In genomic region chr15:103216052-103216451, GRCm38 (mm10) we compare ENCODE assay signal across 11 mouse cellular contexts. TPM values are rescaled to one million over a fixed set of nuclear protein-coding genes. Genes with fewer than 3 reads are reported as not detected.
DNase-seq lines count a peak whose midpoint lies in the region; ATAC-seq and TF ChIP-seq lines count a peak whose summit lies in the region.
"Had no signal": no experiment of that assay in that cellular context is flagged by ENCODE, and none has a peak within 500 bp of the region (broad histone marks: within the 10 kb centered on the region; RNA-seq: fewer than 3 reads in every experiment).

No protein-coding gene starts in this region.

- peak overlapping the region; percentile 72; the same call in 1 of the 2 replicates for H3K9ac ChIP-seq in heart, embryonic 11.5 days (ENCODE audit: low read depth, low read length)
- H3K9ac ChIP-seq in ES-E14 (ENCODE audit: insufficient read depth, low read depth, low read length, poor library complexity, severe bottlenecking), result peak overlapping the region; percentile 15; the same call in 1 of the 2 replicates
- peak overlapping the region; percentile 51; the same call in 1 of the 2 replicates for H3K9ac ChIP-seq in midbrain, embryonic 11.5 days (ENCODE audit: low read length)

- H3K27ac ChIP-seq in heart, embryonic 11.5 days (ENCODE audit: low read depth, low read length), result peak overlapping the region; percentile 89
- H3K27ac ChIP-seq in ES-E14 (ENCODE audit: insufficient read depth, low read depth, low read length, poor library complexity, severe bottlenecking), result peak overlapping the region; percentile 91; the same call in 1 of the 2 replicates
- peak overlapping the region; percentile 89 for H3K27ac ChIP-seq in hindbrain, embryonic 10.5 days
- peak overlapping the region; percentile 85 for H3K27ac ChIP-seq in midbrain, embryonic 11.5 days (ENCODE audit: low read depth, low read length)

- H3K9me3 ChIP-seq in heart, embryonic 11.5 days (replicated peaks; ENCODE audit: control insufficient read depth, low read length), result no peaks in the 10 kb centered on the region
- H3K9me3 ChIP-seq in ES-E14 (ENCODE audit: control insufficient read depth, insufficient read depth, low read depth, low read length), result no peaks in the 10 kb centered on the region
- H3K9me3 ChIP-seq in hindbrain, embryonic 10.5 days, result no peaks in the 10 kb centered on the region
- no peaks in the 10 kb centered on the region for H3K9me3 ChIP-seq in midbrain, embryonic 11.5 days (ENCODE audit: control insufficient read depth, low read length)

- in situ Hi-C loops in ES-E14 (cut with MboI; ENCODE audit: low sequenced_read_pairs in 2 of 2, unreplicated experiment in 2 of 2), result no loop called here

- 27% methylated on average over 2 of the region's 2 CpGs for WGBS in heart, embryonic 11.5 days (ENCODE audit: insufficient replicate concordance)
- 24% methylated on average over 2 of the region's 2 CpGs for WGBS in hindbrain, embryonic 10.5 days
- WGBS in midbrain, embryonic 11.5 days, result 21% methylated on average over 2 of the region's 2 CpGs

- ATAC-seq in heart, embryonic 11.5 days (replicated peaks; ENCODE audit: insufficient number of reproducible peaks, low FRiP score, low TSS enrichment), result no peak
- peak; percentile 11; the same call in 1 of the 2 replicates for ATAC-seq in midbrain, embryonic 11.5 days (ENCODE audit: low FRiP score)

- H3K36me3 ChIP-seq in heart, embryonic 11.5 days (ENCODE audit: control insufficient read depth, insufficient read depth, low read length), result peaks cover 16% of the 10 kb centered on the region
- peaks cover 12% of the 10 kb centered on the region for H3K36me3 ChIP-seq in ES-E14 (ENCODE audit: control insufficient read depth, insufficient read depth, low read length, poor library complexity, severe bottlenecking)
- peaks cover 38% of the 10 kb centered on the region for H3K36me3 ChIP-seq in hindbrain, embryonic 10.5 days
- peaks cover 2% of the 10 kb centered on the region; the same call in 1 of the 2 replicates for H3K36me3 ChIP-seq in midbrain, embryonic 11.5 days (ENCODE audit: control insufficient read depth, insufficient read depth, low read length)

- peaks cover 29% of the 10 kb centered on the region for H3K4me1 ChIP-seq in heart, embryonic 11.5 days (ENCODE audit: control insufficient read depth, insufficient read depth, low read length)
- peaks cover 2 to 10% of the 10 kb centered on the region in 2 experiments for H3K4me1 ChIP-seq in ES-E14 (ENCODE audit: control insufficient read depth in 2 of 2, insufficient read depth in 2 of 2, low read length in 2 of 2, poor library complexity in 1 of 2)
- H3K4me1 ChIP-seq in hindbrain, embryonic 10.5 days (replicated peaks), result peaks cover 40% of the 10 kb centered on the region
- H3K4me1 ChIP-seq in midbrain, embryonic 11.5 days (ENCODE audit: control insufficient read depth, insufficient read depth, low read length), result peaks cover 18% of the 10 kb centered on the region

- H3K4me3 ChIP-seq in heart, embryonic 11.5 days (ENCODE audit: low read depth, low read length), result 0 out of 2 replicates have a peak overlapping the region, but pooled peaks have one; percentile 46
- H3K4me3 ChIP-seq in ES-E14 (ENCODE audit: insufficient read depth in 1 of 2, low read depth in 1 of 2, low read length in 2 of 2, poor library complexity in 1 of 2, severe bottlenecking in 1 of 2), result peak overlapping the region; percentile 35 to 53
- H3K4me3 ChIP-seq in hindbrain, embryonic 10.5 days, result peak overlapping the region; percentile 50
- H3K4me3 ChIP-seq in midbrain, embryonic 11.5 days (ENCODE audit: low read depth, low read length), result peak overlapping the region; percentile 36; the same call in 1 of the 2 replicates

- H3K4me2 ChIP-seq in heart, embryonic 11.5 days, result peak overlapping the region; percentile 66
- H3K4me2 ChIP-seq in midbrain, embryonic 11.5 days, result peak overlapping the region; percentile 46

- H3K27me3 ChIP-seq in heart, embryonic 11.5 days (ENCODE audit: control insufficient read depth, insufficient read depth, low read length), result no peaks in the 10 kb centered on the region
- H3K27me3 ChIP-seq in hindbrain, embryonic 10.5 days (ENCODE audit: insufficient read depth, poor library complexity, severe bottlenecking), result no peaks in the 10 kb centered on the region
- H3K27me3 ChIP-seq in midbrain, embryonic 11.5 days (ENCODE audit: control insufficient read depth, insufficient read depth, low read length), result no peaks in the 10 kb centered on the region

- DNase-seq in heart, adult 8-10 months (ENCODE audit: low spot score), result no peak
- DNase-seq in ES-E14 (ENCODE audit: low read depth, low spot score), result no peak
- peak; percentile 3 for DNase-seq in hindbrain, embryonic 10.5 days (ENCODE audit: low spot score)
- DNase-seq in midbrain, embryonic 11.5 days (ENCODE audit: low spot score, missing footprints), result peak; percentile 86
- DNase-seq in left cerebral cortex, adult 8-10 months (ENCODE audit: low spot score in 2 of 2), result no peak
- no peak for DNase-seq in Muller cell, postnatal 12 days (ENCODE audit: inconsistent ontology term)
- no peak for DNase-seq in cerebellum, adult 18-20 months
- DNase-seq: cerebellum, postnatal 25 days; layer of hippocampus, postnatal 36 days; spleen, adult 18-20 months had no signal

TF ChIP-seq in ES-E14, 5 proteins besides CTCF, POLR2A, EP300 and RAD21:
- TF ChIP-seq CHD2 (IDR thresholded peaks at IDR 0.05; ENCODE audit: low read depth, low read length) (no peak), ZC3H11A (IDR thresholded peaks at IDR 0.05; ENCODE audit: borderline replicate concordance, low read depth, low read length) (no peak), MAFK (IDR thresholded peaks at IDR 0.05; ENCODE audit: insufficient read depth, low read depth, low read length) (no peak), HCFC1 (IDR thresholded peaks at IDR 0.05; ENCODE audit: borderline replicate concordance, insufficient read depth, low read length) (no peak), ZNF384 (IDR thresholded peaks at IDR 0.05; ENCODE audit: low read depth, low read length) (no peak)

RNA-seq across cellular contexts. Expression of gene Cbx5, which starts 23.6 kb away (rescaled TPM):
- polyA plus RNA-seq in heart, embryonic 11.5 days (2014; fragmentation: Nextera tagmentation; extraction: Ambion mirVana), result 139 and 146 TPM in 2 replicates
- 10 to 100 TPM; 52.4 to 59.1 (median 57.0) TPM for total RNA-seq in heart, adult 8-10 months (2022)
- 190 and 226 TPM in 2 replicates for total RNA-seq in ES-E14 (2012; rRNA removed)
- polyA plus RNA-seq in hindbrain, embryonic 10.5 days (2016; fragmentation: Nextera tagmentation; extraction: Ambion mirVana), result 157 and 186 TPM in 2 replicates
- 206 and 218 TPM in 2 replicates for polyA plus RNA-seq in midbrain, embryonic 11.5 days (2014; fragmentation: Nextera tagmentation; extraction: Ambion mirVana)
- 100 to 1,000 TPM; 174 to 198 (median 181) TPM for total RNA-seq in left cerebral cortex, adult 8-10 months (2022)

RNA-seq across cellular contexts. Expression of gene Hnrnpa1, which starts 24.2 kb away (rescaled TPM):
- polyA plus RNA-seq in heart, embryonic 11.5 days (2014; fragmentation: Nextera tagmentation; extraction: Ambion mirVana), result 572 and 590 TPM in 2 replicates
- total RNA-seq in heart, adult 8-10 months (2022), result 100 to 1,000 TPM; 134 to 164 (median 150) TPM
- 321 and 519 TPM in 2 replicates for total RNA-seq in ES-E14 (2012; rRNA removed)
- 1,344 and 1,669 TPM in 2 replicates for polyA plus RNA-seq in hindbrain, embryonic 10.5 days (2016; fragmentation: Nextera tagmentation; extraction: Ambion mirVana)
- 1,348 and 1,391 TPM in 2 replicates for polyA plus RNA-seq in midbrain, embryonic 11.5 days (2014; fragmentation: Nextera tagmentation; extraction: Ambion mirVana)
- 100 to 1,000 TPM; 254 to 309 (median 279) TPM for total RNA-seq in left cerebral cortex, adult 8-10 months (2022)

RNA-seq across cellular contexts. Expression of gene Nfe2, which starts 42.2 kb away (rescaled TPM):
- 21.9 and 24.2 TPM in 2 replicates for polyA plus RNA-seq in heart, embryonic 11.5 days (2014; fragmentation: Nextera tagmentation; extraction: Ambion mirVana)
- 1 to 10 TPM in 2 of 4 experiments, under 1 TPM in 2; 0.31 to 2.6 (median 0.88) TPM for total RNA-seq in heart, adult 8-10 months (2022)
- total RNA-seq in ES-E14 (2012; rRNA removed), result 0.49 and 1.0 TPM in 2 replicates
- polyA plus RNA-seq in hindbrain, embryonic 10.5 days (2016; fragmentation: Nextera tagmentation; extraction: Ambion mirVana), result 7.3 and 8.5 TPM in 2 replicates
- 6.8 and 6.9 TPM in 2 replicates for polyA plus RNA-seq in midbrain, embryonic 11.5 days (2014; fragmentation: Nextera tagmentation; extraction: Ambion mirVana)
- total RNA-seq in left cerebral cortex, adult 8-10 months (2022), result not detected

RNA-seq across cellular contexts. Expression of gene Smug1, which starts 49.2 kb away (rescaled TPM):
- 14.7 and 17.7 TPM in 2 replicates for polyA plus RNA-seq in heart, embryonic 11.5 days (2014; fragmentation: Nextera tagmentation; extraction: Ambion mirVana)
- 10 to 100 TPM; 10.4 to 16.8 (median 15.2) TPM for total RNA-seq in heart, adult 8-10 months (2022)
- 7.1 and 10.6 TPM in 2 replicates for total RNA-seq in ES-E14 (2012; rRNA removed)
- 24.3 TPM in 2 replicates for polyA plus RNA-seq in hindbrain, embryonic 10.5 days (2016; fragmentation: Nextera tagmentation; extraction: Ambion mirVana)
- 26.5 and 27.2 TPM in 2 replicates for polyA plus RNA-seq in midbrain, embryonic 11.5 days (2014; fragmentation: Nextera tagmentation; extraction: Ambion mirVana)
- 10 to 100 TPM; 18.9 to 24.5 (median 19.8) TPM for total RNA-seq in left cerebral cortex, adult 8-10 months (2022)

RNA-seq across cellular contexts. Expression of gene Copz1, which starts 56.5 kb away (rescaled TPM):
- polyA plus RNA-seq in heart, embryonic 11.5 days (2014; fragmentation: Nextera tagmentation; extraction: Ambion mirVana), result 217 and 221 TPM in 2 replicates
- 10 to 100 TPM; 48.9 to 55.0 (median 49.4) TPM for total RNA-seq in heart, adult 8-10 months (2022)
- 59.4 and 85.5 TPM in 2 replicates for total RNA-seq in ES-E14 (2012; rRNA removed)
- polyA plus RNA-seq in hindbrain, embryonic 10.5 days (2016; fragmentation: Nextera tagmentation; extraction: Ambion mirVana), result 288 and 299 TPM in 2 replicates
- 286 and 307 TPM in 2 replicates for polyA plus RNA-seq in midbrain, embryonic 11.5 days (2014; fragmentation: Nextera tagmentation; extraction: Ambion mirVana)
- total RNA-seq in left cerebral cortex, adult 8-10 months (2022), result 10 to 100 TPM; 90.9 to 93.2 (median 91.9) TPM

Comparison
In these comparisons a context has a peak if more than half of its experiments do, and no peak if none do; other contexts are left out.
1. H3K9ac ChIP-seq: peak in every context shown above with its lines; median percentile 72 in heart, embryonic 11.5 days; 51 in midbrain, embryonic 11.5 days; 15 in ES-E14.
2. DNase-seq: peak in hindbrain, embryonic 10.5 days (single experiment) and midbrain, embryonic 11.5 days (single experiment); none in heart, adult 8-10 months (single experiment), ES-E14 (single experiment), left cerebral cortex, adult 8-10 months (0 of 2), Muller cell, postnatal 12 days (single experiment) and cerebellum, adult 18-20 months (0 of 2).
3. Peak in every context shown above with its lines, with median percentiles within 50 percentile points of each other: H3K27ac ChIP-seq and H3K4me3 ChIP-seq.